10 mouse cellular contexts compared by ENCODE assay signal in genomic region chr14:31126826-31127225, GRCm38 (mm10). TPM values are rescaled to one million over a fixed set of nuclear protein-coding genes. Genes with fewer than 3 reads are reported as not detected.
DNase-seq lines count a peak whose midpoint lies in the region; ATAC-seq and TF ChIP-seq lines count a peak whose summit lies in the region.
"Had no signal": no experiment of that assay in that cellular context is flagged by ENCODE, and none has a peak within 500 bp of the region (broad histone marks: within the 10 kb centered on the region; RNA-seq: fewer than 3 reads in every experiment).

No protein-coding gene starts in this region.

- no peaks in the 10 kb centered on the region for H3K9me3 ChIP-seq in G1E (replicated peaks)
- H3K9me3 ChIP-seq in embryonic facial prominence, embryonic 12.5 days: no peaks in the 10 kb centered on the region
- no peaks in the 10 kb centered on the region for H3K9me3 ChIP-seq in liver, embryonic 13.5 days (replicated peaks)

- H3K36me3 ChIP-seq in G1E (replicated peaks): peaks cover 49% of the 10 kb centered on the region
- H3K36me3 ChIP-seq in embryonic facial prominence, embryonic 12.5 days: peaks cover 11% of the 10 kb centered on the region; the same call in 1 of the 2 replicates
- peaks cover 25% of the 10 kb centered on the region for H3K36me3 ChIP-seq in liver, embryonic 13.5 days

- peak; percentile 1 for DNase-seq in kidney, adult 11 months
- no peak for DNase-seq in kidney, adult 8-10 months
- DNase-seq in G1E (ENCODE audit: low spot score): no peak
- no peak for DNase-seq in liver, embryonic 13.5 days
- no peak for DNase-seq in adrenal gland, adult 2 months
- no peak for DNase-seq in left cerebral cortex, adult 8-10 months (ENCODE audit: low spot score in 2 of 2)
- DNase-seq: spleen, adult 18-20 months had no signal

- peak overlapping the region; percentile 68 for H3K4me3 ChIP-seq in G1E (ENCODE audit: low read depth, low read length)
- no peak overlapping the region for H3K4me3 ChIP-seq in embryonic facial prominence, embryonic 12.5 days
- H3K4me3 ChIP-seq in liver, embryonic 13.5 days (replicated peaks): peak overlapping the region; percentile 42

- H3K4me2 ChIP-seq in embryonic facial prominence, embryonic 12.5 days (replicated peaks): peak overlapping the region; percentile 30
- peak overlapping the region; percentile 68 for H3K4me2 ChIP-seq in liver, embryonic 13.5 days

- 94% methylated on average over 8 of the region's 8 CpGs for WGBS in embryonic facial prominence, embryonic 12.5 days
- 57% methylated on average over 8 of the region's 8 CpGs for WGBS in liver, embryonic 13.5 days (ENCODE audit: insufficient replicate concordance)

- peaks cover 64% of the 10 kb centered on the region for H3K4me1 ChIP-seq in G1E (ENCODE audit: insufficient read depth, low read depth, low read length)
- peaks cover 37% of the 10 kb centered on the region for H3K4me1 ChIP-seq in embryonic facial prominence, embryonic 12.5 days
- H3K4me1 ChIP-seq in liver, embryonic 13.5 days (replicated peaks): peaks cover 64% of the 10 kb centered on the region

- no peak overlapping the region for H3K9ac ChIP-seq in embryonic facial prominence, embryonic 12.5 days
- H3K9ac ChIP-seq in liver, embryonic 13.5 days: peak overlapping the region; percentile 67

- no peak overlapping the region for H3K27ac ChIP-seq in embryonic facial prominence, embryonic 12.5 days
- peak overlapping the region; percentile 71 for H3K27ac ChIP-seq in liver, embryonic 13.5 days

- no peak for ATAC-seq in G1E (ENCODE audit: extremely low read depth, insufficient number of reproducible peaks, low FRiP score, poor library complexity, severe bottlenecking)
- no peak for ATAC-seq in embryonic facial prominence, embryonic 12.5 days (ENCODE audit: insufficient number of reproducible peaks, insufficient read depth, low FRiP score, low TSS enrichment)
- no peak for ATAC-seq in liver, embryonic 13.5 days (ENCODE audit: low read depth)
- no peak for ATAC-seq in CD4-positive, CD25-positive, alpha-beta regulatory T cell, adult 4 months
- ATAC-seq: Patski had no signal

- H3K27me3 ChIP-seq in G1E (ENCODE audit: insufficient read depth, low read length): no peaks in the 10 kb centered on the region
- no peaks in the 10 kb centered on the region for H3K27me3 ChIP-seq in embryonic facial prominence, embryonic 12.5 days
- H3K27me3 ChIP-seq in liver, embryonic 13.5 days: no peaks in the 10 kb centered on the region
- H3K27me3 ChIP-seq: Patski had no signal

- TF ChIP-seq CTCF in G1E (IDR thresholded peaks at IDR 0.05; ENCODE audit: low read depth, low read length): no peak

RNA-seq across cellular contexts. Expression of gene Smim4, which starts 1.9 kb away (rescaled TPM):
- 32.1 and 36.7 TPM in 2 replicates for total RNA-seq in G1E (2014; fragmentation: Nextera tagmentation)
- 167 and 173 TPM in 2 replicates for total RNA-seq in G1E (2017)
- 71.4 and 93.4 TPM in 2 replicates for polyA plus RNA-seq in G1E (2012)
- polyA plus RNA-seq in embryonic facial prominence, embryonic 12.5 days (2016; fragmentation: Nextera tagmentation; extraction: Ambion mirVana): 59.1 and 64.8 TPM in 2 replicates
- polyA plus RNA-seq in liver, embryonic 13.5 days (2015; fragmentation: Nextera tagmentation; extraction: Ambion mirVana): 81.6 and 90.8 TPM in 2 replicates
- total RNA-seq in adrenal gland, adult 2 months (2021): 10 to 100 TPM; 71.2 to 84.4 TPM
- polyA plus RNA-seq in adrenal gland, adult 2 months (2012; rRNA removed): 133 TPM in 2 replicates
- 10 to 100 TPM; 26.5 to 30.6 (median 28.0) TPM for total RNA-seq in left cerebral cortex, adult 8-10 months (2022)
- 10 to 100 TPM; 66.3 to 68.7 TPM for polyA plus RNA-seq in CD4-positive, CD25-positive, alpha-beta regulatory T cell, adult 4 months (2017; shearing (Covaris generic))

RNA-seq across cellular contexts. Expression of gene Nt5dc2, which starts 4.0 kb away (rescaled TPM):
- total RNA-seq in G1E (2014; fragmentation: Nextera tagmentation): 213 and 233 TPM in 2 replicates
- total RNA-seq in G1E (2017): 136 and 175 TPM in 2 replicates
- 381 and 572 TPM in 2 replicates for polyA plus RNA-seq in G1E (2012)
- 455 and 459 TPM in 2 replicates for polyA plus RNA-seq in embryonic facial prominence, embryonic 12.5 days (2016; fragmentation: Nextera tagmentation; extraction: Ambion mirVana)
- 174 and 196 TPM in 2 replicates for polyA plus RNA-seq in liver, embryonic 13.5 days (2015; fragmentation: Nextera tagmentation; extraction: Ambion mirVana)
- total RNA-seq in adrenal gland, adult 2 months (2021): 10 to 100 TPM; 22.5 to 33.3 TPM
- 107 and 124 TPM in 2 replicates for polyA plus RNA-seq in adrenal gland, adult 2 months (2012; rRNA removed)
- total RNA-seq in left cerebral cortex, adult 8-10 months (2022): 1 to 10 TPM; 3.0 to 4.1 (median 3.8) TPM
- not detected for polyA plus RNA-seq in CD4-positive, CD25-positive, alpha-beta regulatory T cell, adult 4 months (2017; shearing (Covaris generic))

RNA-seq across cellular contexts. Expression of gene Stab1, which starts 41.6 kb away (rescaled TPM):
- total RNA-seq in G1E (2014; fragmentation: Nextera tagmentation) (not detected in 2 replicates), G1E (2017) (0.44 and 0.52 TPM in 2 replicates)
- not detected in 2 replicates for polyA plus RNA-seq in G1E (2012)
- 28.4 and 29.6 TPM in 2 replicates for polyA plus RNA-seq in embryonic facial prominence, embryonic 12.5 days (2016; fragmentation: Nextera tagmentation; extraction: Ambion mirVana)
- polyA plus RNA-seq in liver, embryonic 13.5 days (2015; fragmentation: Nextera tagmentation; extraction: Ambion mirVana): 18.5 and 19.2 TPM in 2 replicates
- total RNA-seq in adrenal gland, adult 2 months (2021): 10 to 100 TPM; 55.8 to 67.6 TPM
- polyA plus RNA-seq in adrenal gland, adult 2 months (2012; rRNA removed): 80.5 and 82.1 TPM in 2 replicates
- 10 to 100 TPM; 18.7 to 28.1 (median 22.2) TPM for total RNA-seq in left cerebral cortex, adult 8-10 months (2022)
- 1 to 10 TPM in 1 of 2 experiments, under 1 TPM in 1; 0.91 to 2.7 TPM for polyA plus RNA-seq in CD4-positive, CD25-positive, alpha-beta regulatory T cell, adult 4 months (2017; shearing (Covaris generic))

Comparison
In these comparisons a context has a peak if more than half of its experiments do, and no peak if none do; other contexts are left out.
1. RNA of gene Nt5dc2, which starts 4.0 kb away (polyA plus RNA-seq): 381 to 572 TPM in G1E, 455 to 459 TPM in embryonic facial prominence, embryonic 12.5 days, 174 to 196 TPM in liver, embryonic 13.5 days and 107 to 124 TPM in adrenal gland, adult 2 months; not detected in CD4-positive, CD25-positive, alpha-beta regulatory T cell, adult 4 months; every median in the first group is over 10 times any median in the second.